Mouse (Mus musculus) layer of hippocampus, adult 18-20 months (tissue): ENCODE data around the gene Lias. TPM values are rescaled to one million over a fixed set of nuclear protein-coding genes. Genes with fewer than 3 reads are reported as not detected.
A peak's percentile ranks its signal among the peaks of the same experiment; 100 is the strongest.

Experiments used
- DNase-seq, 2 experiments: peaks; one replicate each; pipeline ENCODE4 v3.0.0; 2022; ENCODE audit warnings: low spot score in 2 of 2
- long read RNA-seq: library from polyadenylated mRNA; stranded (forward); transcript quantifications from one replicate; pipeline ENCODE4 v2.0.0, GENCODE M21; 2021
- total RNA-seq, 2 experiments: library from RNA; stranded (reverse); gene quantifications; 2 replicates each; pipeline ENCODE4 v1.2.3; 2021

Lias gene
- 10 to 100 TPM; 26.7 to 27.5 TPM for total RNA-seq
- long read RNA-seq, transcript Lias-202 (11 exons, 1,668 nt), result major isoform, 20 of 28 reads
- long read RNA-seq, partial matches to known transcripts, result 4 of 28 reads
- long read RNA-seq, other reads (novel, unspliced or antisense), result 1 of 28 reads

DNA sequence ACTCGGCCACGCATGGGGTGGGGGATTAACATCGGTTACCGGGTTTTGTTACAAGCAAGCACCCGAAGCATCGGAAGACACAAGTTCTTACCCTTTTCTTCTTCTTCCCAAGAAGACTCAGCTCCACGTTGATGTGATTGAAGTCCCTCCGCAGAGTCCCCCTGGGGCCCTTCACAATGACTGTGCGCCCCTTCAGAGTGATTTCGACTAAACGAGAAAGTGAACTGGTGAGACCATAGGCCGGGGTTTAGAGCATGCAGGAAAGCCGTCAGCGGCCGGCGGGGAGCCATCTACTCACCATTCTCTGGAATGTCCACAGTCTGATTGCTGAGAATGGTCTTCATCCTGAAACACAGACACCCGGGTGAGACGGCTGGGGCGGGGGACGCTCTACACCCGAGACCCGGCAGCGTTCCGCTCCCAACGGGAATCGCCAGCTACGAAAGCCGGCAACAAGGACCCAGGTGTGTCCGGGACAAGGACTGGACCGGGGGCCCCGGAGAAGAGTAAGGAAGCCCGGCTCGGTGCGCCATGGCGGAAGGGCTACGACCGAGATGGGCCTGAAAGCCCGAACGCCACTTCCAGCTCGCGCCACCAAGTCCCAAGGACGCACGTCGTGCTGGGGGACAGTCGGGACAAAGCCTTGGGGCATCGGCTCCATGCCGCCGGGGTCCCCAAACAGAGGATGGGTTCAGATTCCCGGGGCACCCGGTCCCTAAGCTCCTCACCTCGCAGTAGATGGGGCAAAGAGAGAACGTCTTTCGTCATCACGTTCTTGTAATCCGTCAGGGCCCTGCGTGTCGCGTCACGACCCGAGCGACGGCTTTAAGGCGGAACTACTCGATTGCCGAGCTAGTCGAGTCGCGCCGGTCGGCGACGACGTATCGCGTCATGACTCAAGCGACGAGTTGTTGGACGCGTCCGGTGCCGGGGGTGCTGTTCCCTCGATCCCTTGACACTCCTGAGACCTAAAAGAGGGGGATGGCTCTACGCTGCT lies at the start of gene Lias, which contains the start of gene Rpl9:
Gene Lias (plus strand): TSS at position 850 of the 997 bp plus-strand sequence.
Gene Rpl9 (minus strand): TSS at position 797 of the 997 bp plus-strand sequence.
- peak; percentile 98 to 99 for DNase-seq

GRCm38 (mm10) chr5:65348168-65348567 lies 43.1 kb upstream of the Lias start, which contains the start of gene Klb:
Klb (plus strand) TSS chr5:65348314.
- no peak for DNase-seq

DNA sequence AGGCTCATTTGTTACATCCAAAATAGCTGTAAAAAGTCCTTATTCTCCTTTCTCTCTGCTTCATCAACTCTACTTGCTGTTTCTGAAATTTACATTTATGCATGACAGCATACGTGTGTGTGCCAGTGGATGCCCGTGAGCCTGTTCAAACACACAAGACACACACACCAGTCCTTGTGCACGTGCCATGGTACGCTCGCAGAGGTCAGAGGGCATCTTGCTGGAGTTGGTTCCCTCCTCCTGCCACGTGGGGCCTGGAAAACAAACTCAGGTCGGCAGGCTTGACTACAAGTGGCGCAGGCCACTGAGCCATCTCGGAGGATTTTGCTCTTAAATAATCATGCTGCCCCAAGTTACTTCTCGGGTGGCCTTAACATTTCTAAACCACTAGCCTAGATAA lies 40.8 kb upstream of the Lias start:
- no peak for DNase-seq

DNA sequence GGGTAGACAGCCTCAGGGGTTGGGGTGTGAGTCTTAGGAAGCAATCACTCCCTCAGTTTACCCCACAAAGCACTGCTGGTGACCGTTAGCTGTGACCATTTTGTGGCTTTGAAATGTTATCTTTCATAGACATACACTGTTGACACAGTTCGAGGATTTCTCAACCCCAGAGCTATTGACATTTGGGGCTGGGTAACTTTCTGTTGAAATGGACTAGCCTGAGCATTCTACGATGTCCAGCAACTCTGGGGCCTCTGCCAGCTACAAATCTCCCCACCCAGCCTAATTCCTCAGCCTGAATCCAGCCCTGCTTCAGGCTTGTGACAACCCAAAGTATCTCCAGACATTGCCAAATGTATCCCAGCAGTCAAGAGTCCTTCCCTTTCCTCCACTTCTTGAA lies 37.2 kb upstream of the Lias start:
- DNase-seq, result no peak

GRCm38 (mm10) chr5:65354985-65355384 lies 36.3 kb upstream of the Lias start:
- DNase-seq, result no peak

DNA sequence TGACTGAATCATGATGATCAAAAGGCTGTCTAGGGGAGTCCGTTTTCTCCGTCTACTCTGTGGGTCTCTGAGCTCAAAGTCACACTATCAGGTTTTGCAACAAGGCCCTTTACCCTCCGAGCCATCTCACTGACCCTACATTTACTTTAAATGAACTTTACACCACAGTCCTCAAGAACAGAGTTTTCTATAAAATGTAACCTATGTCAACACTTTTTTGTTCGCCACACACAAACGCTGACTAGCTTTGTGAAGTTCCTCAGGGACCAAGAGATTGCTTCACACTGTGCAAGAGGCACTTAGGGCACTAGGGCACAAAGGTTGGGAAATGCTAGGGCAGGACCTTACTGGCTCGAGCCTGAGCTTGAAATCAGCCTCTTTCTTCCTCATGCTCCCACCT lies 34.4 kb upstream of the Lias start:
- DNase-seq, result no peak

- no peak for DNase-seq
Measured at GRCm38 (mm10) chr5:65357771-65358170, 33.5 kb upstream of the Lias start.

- no peak for DNase-seq
Measured at GRCm38 (mm10) chr5:65367837-65368236, 23.5 kb upstream of the Lias start.

GRCm38 (mm10) chr5:65371551-65371950 lies 19.7 kb upstream of the Lias start:
- no peak for DNase-seq

GRCm38 (mm10) chr5:65374746-65375145 lies 16.6 kb upstream of the Lias start:
- DNase-seq, result no peak

- no peak for DNase-seq
Measured at GRCm38 (mm10) chr5:65385704-65386103, 5.6 kb upstream of the Lias start.

DNA sequence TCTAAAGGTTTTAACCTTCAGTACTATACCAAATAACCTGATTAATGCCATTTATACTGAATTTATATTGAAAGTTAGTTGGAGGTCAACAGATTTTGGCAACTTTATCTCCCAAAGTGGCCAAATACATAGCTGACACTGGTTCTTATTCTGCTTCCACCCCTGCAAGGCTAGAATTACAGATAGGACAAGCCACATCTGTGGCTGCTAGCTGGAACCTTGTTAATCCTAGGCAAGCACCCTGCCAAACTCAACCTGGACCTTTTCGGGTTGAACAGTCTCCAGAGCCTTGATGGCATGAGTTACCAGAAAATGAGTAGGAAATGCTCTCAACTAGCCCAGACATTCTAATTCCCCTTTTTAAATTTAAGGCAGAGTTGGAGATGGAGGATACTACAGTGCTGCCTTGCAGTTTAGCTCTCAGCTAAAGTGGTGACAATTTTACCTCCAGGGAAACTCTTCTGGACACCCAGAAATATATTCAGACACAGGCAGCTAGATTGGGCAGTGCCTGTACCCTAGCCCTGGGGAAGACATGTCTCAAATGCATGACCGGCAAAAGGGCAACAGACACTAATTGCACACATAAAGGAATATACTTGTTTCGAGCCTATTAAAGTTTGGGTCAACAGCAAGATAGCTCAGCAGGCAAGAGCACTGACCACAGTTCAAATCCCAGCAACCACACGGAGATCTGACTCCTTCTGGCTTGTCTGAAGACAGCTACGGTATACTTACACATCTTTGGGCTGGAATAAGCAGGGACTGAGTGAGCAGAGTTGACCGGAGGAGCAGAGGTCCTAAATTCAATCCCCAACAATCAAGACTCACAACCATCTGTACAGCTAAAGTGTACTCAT lies 4.1 kb upstream of the Lias start:
- no peak for DNase-seq

DNA sequence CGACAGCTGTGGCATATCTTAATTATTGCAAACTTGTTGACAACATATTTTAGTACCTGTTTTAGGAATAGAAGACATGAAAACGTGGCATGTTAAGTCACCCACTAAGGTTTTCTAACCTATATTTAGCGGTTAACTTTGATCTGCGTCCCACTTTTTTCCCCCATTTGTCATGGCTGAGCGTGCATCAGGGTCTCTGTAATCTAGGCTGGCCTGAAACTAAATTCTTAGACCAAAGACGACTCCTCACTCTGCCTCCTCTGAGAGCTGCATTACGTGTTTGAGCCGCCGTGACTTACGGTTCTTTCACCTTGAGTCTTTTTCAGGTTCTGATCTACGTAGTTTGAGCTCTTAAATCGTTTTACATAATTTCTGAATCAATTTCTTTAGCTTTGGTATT lies 456 bp downstream of the Lias start:
- no peak for DNase-seq

GRCm38 (mm10) chr5:65394425-65394824 lies 3.1 kb downstream of the Lias start:
- DNase-seq, result no peak

DNA sequence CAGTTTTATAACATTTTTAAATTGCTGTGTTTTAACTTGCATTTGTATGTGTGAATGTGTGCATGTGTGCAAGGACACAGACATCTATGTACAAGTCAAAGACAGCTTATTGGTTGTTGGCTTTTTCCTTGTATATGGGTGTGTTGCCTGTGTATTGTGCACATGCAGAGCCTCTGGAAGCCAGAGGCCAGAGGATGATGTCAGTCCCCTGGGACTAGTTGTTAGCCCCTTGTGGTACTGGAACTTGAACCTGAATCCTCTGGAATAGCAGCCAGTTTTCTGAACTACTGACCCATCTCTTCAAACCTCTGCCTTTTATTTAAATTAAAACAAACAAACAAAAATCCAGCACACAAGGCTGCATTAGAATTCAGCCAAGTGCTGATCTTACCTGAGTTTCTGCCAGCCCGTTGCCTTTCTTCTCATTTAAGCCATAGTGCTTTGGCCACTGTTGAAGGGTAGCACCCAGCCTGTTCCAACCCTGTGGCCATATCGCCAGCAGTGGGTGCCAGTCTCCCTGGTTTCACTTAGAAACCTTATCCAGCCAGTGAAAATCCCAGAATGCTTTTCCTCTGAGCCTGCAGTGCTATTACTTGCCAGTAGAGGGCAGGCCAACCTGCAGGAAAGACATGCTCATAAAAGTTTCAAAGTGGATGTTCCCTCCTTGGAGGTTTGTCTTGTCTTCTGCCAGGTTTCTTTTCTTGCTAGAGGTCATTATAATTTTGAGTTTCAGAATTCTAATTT lies 10.1 kb downstream of the Lias start:
- peak; percentile 65 to 89 for DNase-seq

- DNase-seq, result no peak
Measured at GRCm38 (mm10) chr5:65407989-65408388, 16.7 kb downstream of the Lias start.

- no peak for DNase-seq
Measured at GRCm38 (mm10) chr5:65415653-65416458, 24.6 kb downstream of the Lias start.

DNA sequence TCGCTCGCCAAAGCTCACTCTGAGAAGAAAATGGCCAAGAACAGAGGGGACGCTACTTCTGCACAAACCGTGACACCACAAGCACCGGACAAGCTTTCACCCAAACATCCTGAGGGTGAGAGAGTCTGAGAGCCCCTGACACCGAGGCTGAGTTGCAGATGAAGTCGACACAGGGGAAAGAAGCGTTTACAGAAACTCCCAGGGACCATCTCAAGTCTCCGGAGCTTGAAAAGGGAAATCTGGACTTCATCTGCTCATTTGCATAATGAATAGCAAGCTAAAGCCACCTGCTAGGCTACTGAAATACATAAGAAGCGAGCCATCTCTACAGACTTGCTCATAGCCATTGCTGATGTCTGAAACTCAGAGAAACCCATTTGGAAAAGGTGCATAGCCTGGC lies 27.8 kb downstream of the Lias start:
- DNase-seq, result no peak

- no peak for DNase-seq
Measured at GRCm38 (mm10) chr5:65420822-65421221, 29.5 kb downstream of the Lias start.

DNA sequence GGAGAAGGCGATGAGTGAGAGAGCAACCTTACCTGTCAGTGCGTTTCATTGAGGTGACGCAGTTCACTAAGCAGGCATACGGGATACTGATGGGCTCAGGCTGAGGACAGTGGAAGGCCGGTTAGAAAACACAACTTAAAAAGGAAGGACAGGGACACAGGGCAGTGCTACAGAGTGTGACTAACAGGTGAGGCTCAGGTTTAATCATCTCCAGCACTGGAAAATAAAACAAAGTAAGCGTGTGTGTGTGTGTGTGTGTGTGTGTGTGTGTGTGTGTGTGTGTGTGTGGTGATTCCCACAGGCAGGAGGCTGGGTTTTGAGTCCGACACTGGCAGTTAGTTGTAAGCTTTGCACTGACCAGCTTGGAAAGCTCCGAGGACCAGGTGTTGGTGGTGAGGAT lies 31.5 kb downstream of the Lias start:
- DNase-seq, result no peak
